Mouse (Mus musculus) testis, adult 2 months (tissue): ENCODE results near the gene Thsd4. TPM values are rescaled to one million over a fixed set of nuclear protein-coding genes. Genes with fewer than 3 reads are reported as not detected.

Experiments used
- H3K27ac ChIP-seq: fragments of 200-500 bp; 2 replicates; pipeline ENCODE4 v1.5.1; 2012; ENCODE audit warnings: low read depth, low read length; ENCODE audit not compliant: control insufficient read depth, insufficient read depth
- H3K27me3 ChIP-seq: fragments of 200-500 bp; 2 replicates; pipeline ENCODE4 v1.6.1; 2012; ENCODE audit warnings: mild to moderate bottlenecking, low read length, moderate library complexity; ENCODE audit not compliant: control insufficient read depth, insufficient read depth
- H3K36me3 ChIP-seq: fragments of 200-500 bp; 2 replicates; pipeline ENCODE4 v1.6.1; 2012; ENCODE audit warnings: mild to moderate bottlenecking, low read length; ENCODE audit not compliant: control insufficient read depth, insufficient read depth
- H3K4me1 ChIP-seq: fragments of 200-500 bp; 2 replicates; pipeline ENCODE4 v1.6.1; 2012; ENCODE audit warnings: low read length; ENCODE audit not compliant: control insufficient read depth, insufficient read depth
- H3K4me3 ChIP-seq: fragments of 200-500 bp; 2 replicates; pipeline ENCODE4 v1.5.1; 2012; ENCODE audit warnings: low read depth, mild to moderate bottlenecking, low read length, moderate library complexity, mixed read lengths; ENCODE audit not compliant: control insufficient read depth
- CTCF ChIP-seq: fragments of 200-500 bp; IDR thresholded peaks from 2 replicates; pipeline ENCODE4 v1.5.1; 2012; ENCODE audit warnings: low read depth, mild to moderate bottlenecking, inconsistent platforms, low read length, moderate library complexity; ENCODE audit not compliant: control insufficient read depth, insufficient read depth, insufficient replicate concordance
- POLR2A ChIP-seq: fragments of 200-500 bp; IDR thresholded peaks from 2 replicates; pipeline ENCODE4 v1.6.1; 2012; ENCODE audit warnings: low read depth, mild to moderate bottlenecking, inconsistent platforms, low read length, moderate library complexity; ENCODE audit not compliant: control insufficient read depth
- polyA plus RNA-seq: library from polyadenylated mRNA; depleted of rRNA; stranded (reverse); fragments of >200 nt; gene quantifications from 2 replicates; pipeline ENCODE4 v1.2.3, GENCODE M21; 2012

The Thsd4 gene
- polyA plus RNA-seq, 1 experiment = 1.4 TPM

- Histone ChIP-seq H3K4me1 (peaks cover 7% of the 10 kb centered on the region), H3K4me3 (no peak overlapping the region), H3K27ac (no peak overlapping the region), H3K36me3 (no peaks in the 10 kb centered on the region), H3K27me3 (no peaks in the 10 kb centered on the region)
- TF ChIP-seq POLR2A (no peak), CTCF (no peak)
These were observed 323.2 kb downstream of the Thsd4 start for GRCm38 (mm10) chr9:60198530-60199200.

- Histone ChIP-seq H3K27ac (no peak overlapping the region), H3K36me3 (no peaks in the 10 kb centered on the region), H3K27me3 (no peaks in the 10 kb centered on the region), H3K4me1 (peaks cover 9% of the 10 kb centered on the region), H3K4me3 (no peak overlapping the region)
- peak; percentile 89; the same call in 1 of the 2 replicates for TF ChIP-seq CTCF
- TF ChIP-seq POLR2A = no peak
These were observed 326.3 kb downstream of the Thsd4 start for GRCm38 (mm10) chr9:60195502-60195901.

- no peaks in the 10 kb centered on the region for H3K27me3 ChIP-seq
- no peaks in the 10 kb centered on the region for H3K36me3 ChIP-seq
- H3K27ac ChIP-seq = no peak overlapping the region
- H3K4me3 ChIP-seq = no peak overlapping the region
- H3K4me1 ChIP-seq = peaks cover 9% of the 10 kb centered on the region
- TF ChIP-seq CTCF (no peak), POLR2A (no peak)
These were observed 326.9 kb downstream of the Thsd4 start for GRCm38 (mm10) chr9:60194905-60195304.

- Histone ChIP-seq H3K27ac (no peak overlapping the region), H3K36me3 (no peaks in the 10 kb centered on the region), H3K27me3 (no peaks in the 10 kb centered on the region), H3K4me1 (peaks cover 9% of the 10 kb centered on the region), H3K4me3 (no peak overlapping the region)
- TF ChIP-seq CTCF (no peak), POLR2A (no peak)
These were observed 329.5 kb downstream of the Thsd4 start for GRCm38 (mm10) chr9:60192321-60192720.

- Histone ChIP-seq H3K4me3 (no peak overlapping the region), H3K27ac (no peak overlapping the region), H3K27me3 (no peaks in the 10 kb centered on the region), H3K4me1 (0 out of 2 replicates have a peak, but pooled peaks cover under 1% of the 10 kb centered on the region), H3K36me3 (no peaks in the 10 kb centered on the region)
- TF ChIP-seq POLR2A (no peak), CTCF (no peak)
These were observed 334.4 kb downstream of the Thsd4 start for GRCm38 (mm10) chr9:60187437-60187836.

GRCm38 (mm10) chr9:60186948-60187347 is 334.9 kb downstream of the Thsd4 start:
- H3K36me3 ChIP-seq = no peaks in the 10 kb centered on the region
- no peak overlapping the region for H3K4me3 ChIP-seq
- TF ChIP-seq POLR2A = no peak
- TF ChIP-seq CTCF = no peak
- no peak overlapping the region for H3K27ac ChIP-seq
- H3K27me3 ChIP-seq = no peaks in the 10 kb centered on the region
- H3K4me1 ChIP-seq = no peaks in the 10 kb centered on the region

- TF ChIP-seq POLR2A (no peak), CTCF (no peak)
- no peaks in the 10 kb centered on the region for H3K27me3 ChIP-seq
- no peaks in the 10 kb centered on the region for H3K4me1 ChIP-seq
- H3K36me3 ChIP-seq = no peaks in the 10 kb centered on the region
- no peak overlapping the region for H3K27ac ChIP-seq
- H3K4me3 ChIP-seq = no peak overlapping the region
These were observed 337.8 kb downstream of the Thsd4 start for GRCm38 (mm10) chr9:60184083-60184482.

GRCm38 (mm10) chr9:60182371-60182770 is 339.5 kb downstream of the Thsd4 start:
- no peak overlapping the region for H3K4me3 ChIP-seq
- H3K27ac ChIP-seq = no peak overlapping the region

More at GRCm38 (mm10) chr9:60182371-60182770, 339.5 kb downstream of the Thsd4 start:
- H3K4me1 ChIP-seq = no peaks in the 10 kb centered on the region
- TF ChIP-seq CTCF (no peak), POLR2A (no peak)
- H3K36me3 ChIP-seq = no peaks in the 10 kb centered on the region
- no peaks in the 10 kb centered on the region for H3K27me3 ChIP-seq
